Mouse (Mus musculus) myocyte (in vitro differentiated cells): ENCODE data around the gene Lztr1.

ENCODE experiments used
- CEBPB ChIP-seq: IDR thresholded peaks from 2 replicates; pipeline ENCODE4 v1.6.1; 2011; ENCODE audit warnings: mild to moderate bottlenecking, moderate library complexity; ENCODE audit not compliant: poor library complexity, insufficient read depth, severe bottlenecking
- E2F4 ChIP-seq: IDR thresholded peaks from one replicate; pipeline ENCODE4 v1.6.1; 2011; ENCODE audit warnings: mild to moderate bottlenecking, control low read depth, moderate library complexity; ENCODE audit not compliant: insufficient read depth
- MAX ChIP-seq: IDR thresholded peaks from one replicate; pipeline ENCODE4 v1.6.1; 2011; ENCODE audit warnings: low read depth, mild to moderate bottlenecking, control low read depth
- MYOD1 ChIP-seq, 3 experiments: IDR thresholded peaks; one replicate each; pipeline ENCODE4 v1.6.1; 2011; ENCODE audit warnings: control low read depth in 2 of 3, low read depth in 2 of 3, mild to moderate bottlenecking in 2 of 3, moderate library complexity in 1 of 3; ENCODE audit not compliant: insufficient read length in 2 of 3, control insufficient read depth in 1 of 3
- MYOG ChIP-seq, 3 experiments: IDR thresholded peaks; one replicate each; pipeline ENCODE4 v1.6.1; 2011; ENCODE audit warnings: control low read depth in 2 of 3, low read depth in 2 of 3, mild to moderate bottlenecking in 2 of 3; ENCODE audit not compliant: insufficient read length in 2 of 3, control insufficient read depth in 1 of 3, insufficient read depth in 1 of 3
- POLR2A ChIP-seq: IDR thresholded peaks from one replicate; pipeline ENCODE4 v1.6.1; 2011; ENCODE audit warnings: low read depth, mild to moderate bottlenecking, control low read depth, moderate library complexity; ENCODE audit not compliant: insufficient read length
- POLR2AphosphoS2 ChIP-seq: IDR thresholded peaks from one replicate; pipeline ENCODE4 v1.6.1; 2011; ENCODE audit warnings: low read depth, control low read depth; ENCODE audit not compliant: insufficient read length
- REST ChIP-seq: IDR thresholded peaks from one replicate; pipeline ENCODE4 v1.6.1; 2011; ENCODE audit warnings: mild to moderate bottlenecking, control low read depth, moderate library complexity; ENCODE audit not compliant: insufficient read depth, insufficient read length
- SRF ChIP-seq: IDR thresholded peaks from one replicate; pipeline ENCODE4 v1.6.1; 2011; ENCODE audit warnings: low read depth; ENCODE audit not compliant: control insufficient read depth, insufficient read length
- TCF12 ChIP-seq: IDR thresholded peaks from one replicate; pipeline ENCODE4 v1.6.1; 2011; ENCODE audit warnings: mild to moderate bottlenecking, control low read depth; ENCODE audit not compliant: poor library complexity, insufficient read depth, severe bottlenecking
- USF1 ChIP-seq: IDR thresholded peaks from one replicate; pipeline ENCODE4 v1.6.1; 2011; ENCODE audit warnings: low read depth, mild to moderate bottlenecking, control low read depth, moderate library complexity

- TF ChIP-seq USF1 (no peak), MYOD1 (IDR thresholded peaks at IDR 0.05; ENCODE audit: control insufficient read depth in 1 of 3, insufficient read length in 2 of 3, low read depth in 2 of 3) (peak in 1 of 3 experiments; percentile 37), POLR2A (peak; percentile 85), E2F4 (no peak), TCF12 (no peak), POLR2AphosphoS2 (peak; percentile 80), MAX (no peak), CEBPB (no peak), SRF (no peak), MYOG (IDR thresholded peaks at IDR 0.05; ENCODE audit: control insufficient read depth in 1 of 3, insufficient read depth in 1 of 3, insufficient read length in 2 of 3, low read depth in 2 of 3) (no peak), REST (no peak)
Observed at GRCm38 (mm10) chr16:17530640-17531288, 22.3 kb downstream of the Lztr1 start, which contains the start of gene Thap7.
